Mouse (Mus musculus): ENCODE results near the gene Ncapg2. TPM values are rescaled to one million over a fixed set of nuclear protein-coding genes. Genes with fewer than 3 reads are reported as not detected.

Gene Ncapg2
- total RNA-seq, 4 experiments from 2014 or later: 6.6 to 7.8 (median 7.0) TPM

Other genes with a start within 250 kb of the Ncapg2 start
- gene Wdr60, start 142.4 kb upstream of the Ncapg2 start, total RNA-seq (2022): 10 to 100 TPM; 14.2 to 22.9 (median 17.9) TPM
- not detected for gene Gm11027, start 130.0 kb upstream of the Ncapg2 start, total RNA-seq (2022)
- 10 to 100 TPM; 57.4 to 67.5 (median 61.3) TPM for gene Esyt2, start 124.2 kb upstream of the Ncapg2 start, total RNA-seq (2022)
- gene Ptprn2, start 80.3 kb downstream of the Ncapg2 start, total RNA-seq (2022): 100 to 1,000 TPM; 314 to 341 (median 329) TPM